Mouse (Mus musculus) CD4-positive naive resting alpha-beta T cell, adult 76 days (primary cell): ENCODE measurements around the gene Slc28a1. TPM values are rescaled to one million over a fixed set of nuclear protein-coding genes. Genes with fewer than 3 reads are reported as not detected.

Experiments used
- total RNA-seq: library from RNA; stranded (reverse); gene quantifications from one replicate; pipeline ENCODE4 v1.2.4, GENCODE M21; 2023

Slc28a1 gene
- not detected for total RNA-seq

DNA sequence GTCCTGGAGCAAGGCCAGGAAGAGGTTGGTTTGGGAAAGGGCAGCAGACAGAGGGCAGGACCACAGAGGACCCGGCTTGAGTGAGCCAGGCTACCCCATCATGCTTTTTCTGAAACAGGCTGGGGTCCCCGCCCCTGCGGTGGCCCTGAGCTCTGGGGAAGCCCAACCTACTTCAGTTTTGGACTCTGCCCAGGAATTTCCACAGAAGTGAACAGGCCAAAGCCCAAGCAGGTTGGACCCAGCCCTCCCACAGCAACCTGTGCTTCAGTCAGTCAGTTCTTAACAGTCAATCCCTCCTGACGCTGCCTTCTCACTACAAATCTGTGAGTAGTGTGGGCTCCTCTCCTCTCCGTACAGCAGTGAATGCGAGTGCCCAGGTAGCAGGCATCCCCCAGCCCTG, at the start of gene Slc28a1:
Gene Slc28a1 (plus strand): TSS at position 245 of the 400 bp plus-strand sequence.

GRCm38 (mm10) chr7:81213347-81214152, 99.0 kb downstream of the Slc28a1 start, which contains the start of gene Pde8a:
Pde8a (plus strand) TSS chr7:81213596.

Other genes starting within 250 kb of the Slc28a1 start
- 14.4 TPM for gene Wdr73, start 213.5 kb upstream of the Slc28a1 start, total RNA-seq
- gene Nmb, start 209.7 kb upstream of the Slc28a1 start, total RNA-seq: 28.9 TPM
- gene Sec11a, start 167.0 kb upstream of the Slc28a1 start, total RNA-seq: 180 TPM
- 101 TPM for gene Zfp592, start 121.1 kb upstream of the Slc28a1 start, total RNA-seq
- gene Alpk3, start 57.2 kb upstream of the Slc28a1 start, total RNA-seq: 1.00 TPM
- 6.9 TPM for gene Pde8a, start 98.8 kb downstream of the Slc28a1 start, total RNA-seq
- 2,404 TPM for gene Rps17, start 230.5 kb downstream of the Slc28a1 start, total RNA-seq